Mouse (Mus musculus) G1E (cell line): Measurements from ENCODE around the gene Ybx2.

Experiments used
- CTCF ChIP-seq: IDR thresholded peaks from 2 replicates; pipeline ENCODE4 v1.5.1; 2012; ENCODE audit warnings: low read depth, low read length, inconsistent platforms, mixed read lengths
- GATA1 ChIP-seq: IDR thresholded peaks from 2 replicates; pipeline ENCODE4 v1.6.1; 2012; ENCODE audit warnings: borderline replicate concordance, low read length, inconsistent platforms, mixed read lengths

DNA sequence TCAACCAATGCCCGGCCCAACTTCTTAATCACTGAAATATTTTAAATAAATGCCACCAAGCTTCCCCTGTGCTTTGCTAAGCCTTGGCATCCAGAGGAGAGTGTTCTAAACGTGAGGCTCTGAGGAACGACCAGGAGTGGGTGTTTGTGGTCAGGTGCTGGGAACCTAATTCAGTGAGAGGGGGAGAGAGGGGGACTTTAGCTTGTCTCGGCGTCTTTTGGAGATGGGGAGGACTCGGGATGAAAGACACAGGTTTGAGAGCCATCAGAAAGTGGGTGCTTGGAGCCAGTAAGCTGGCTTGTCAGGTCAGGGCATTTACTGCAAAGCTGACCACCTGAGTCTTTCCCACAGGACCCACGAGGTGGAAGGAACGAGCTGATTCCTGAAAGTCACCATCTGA is 3.8 kb upstream of the Ybx2 start:
- TF ChIP-seq CTCF (no peak), GATA1 (no peak)
